Mouse (Mus musculus): ENCODE measurements around the gene Nubpl.

The Nubpl gene

GRCm38 (mm10) chr12:52248531-52248930 lies 151.0 kb downstream of the Nubpl start:
- no peak for DNase-seq

GRCm38 (mm10) chr12:52254089-52254488 lies 156.6 kb downstream of the Nubpl start:
- DNase-seq: no peak

DNA sequence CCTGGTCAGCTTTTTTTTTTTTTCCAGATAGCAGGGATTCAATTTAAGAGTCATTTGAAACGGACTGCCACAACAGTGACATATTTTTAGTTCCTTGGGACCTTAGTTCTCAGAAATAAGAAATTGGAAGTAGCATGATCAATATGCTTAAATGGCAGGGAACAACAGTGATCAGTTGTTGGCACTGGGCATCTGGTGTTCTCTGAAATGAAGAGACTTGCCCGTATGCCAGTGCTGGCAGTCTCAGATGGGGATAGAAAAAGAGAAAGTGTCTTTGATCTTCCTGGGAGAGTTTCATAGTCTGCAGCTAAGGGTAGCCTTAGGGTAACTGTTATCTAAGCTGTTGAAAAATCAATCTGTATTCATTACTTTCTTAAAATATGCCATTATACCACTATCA lies 170.6 kb downstream of the Nubpl start:
- DNase-seq: no peak

DNA sequence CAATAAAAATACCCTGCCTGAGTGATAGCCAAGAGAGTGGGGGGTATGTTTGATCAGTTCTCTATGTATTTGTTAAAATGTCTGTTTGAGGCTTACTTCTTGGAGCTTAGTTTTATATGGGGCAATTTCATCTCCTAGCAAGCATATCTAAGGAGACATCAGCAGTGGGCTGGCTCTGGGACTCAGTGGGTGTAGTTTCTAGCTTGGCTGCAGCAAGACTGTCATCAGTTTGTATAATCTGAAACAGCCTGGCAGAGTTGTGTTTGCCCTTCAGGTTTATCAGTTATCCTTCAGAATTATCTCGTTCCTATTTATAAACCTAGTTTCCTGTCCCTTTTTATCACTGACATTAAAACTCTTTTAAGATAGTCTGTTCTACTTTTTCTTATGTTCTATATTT lies 175.3 kb downstream of the Nubpl start:
- no peak for DNase-seq

DNA sequence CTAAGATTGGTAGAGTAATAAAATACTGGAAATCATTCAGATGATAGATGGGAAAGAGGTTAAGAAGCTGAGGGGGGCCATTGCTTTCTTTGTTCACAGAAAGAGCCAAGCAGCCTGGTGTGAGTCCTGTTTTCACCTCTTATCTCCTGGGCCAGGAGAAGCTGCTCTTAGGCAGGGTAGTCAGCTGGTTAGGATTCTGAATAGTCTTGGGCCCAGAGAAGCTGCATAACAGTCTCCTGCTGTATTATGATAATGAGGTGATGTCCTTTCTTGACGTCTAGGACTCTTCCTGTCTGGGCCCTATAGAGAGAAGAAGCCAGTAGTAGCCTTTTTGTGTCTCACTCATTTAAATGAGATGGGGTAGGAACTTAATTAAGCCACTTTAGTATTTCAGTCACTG lies 178.8 kb downstream of the Nubpl start:
- no peak for DNase-seq

GRCm38 (mm10) chr12:52281232-52281631 lies 183.7 kb downstream of the Nubpl start:
- no peak for DNase-seq

- DNase-seq: no peak
Measured at GRCm38 (mm10) chr12:52284471-52284870, 186.9 kb downstream of the Nubpl start.

GRCm38 (mm10) chr12:52286802-52287201 lies 189.3 kb downstream of the Nubpl start:
- DNase-seq: no peak

DNA sequence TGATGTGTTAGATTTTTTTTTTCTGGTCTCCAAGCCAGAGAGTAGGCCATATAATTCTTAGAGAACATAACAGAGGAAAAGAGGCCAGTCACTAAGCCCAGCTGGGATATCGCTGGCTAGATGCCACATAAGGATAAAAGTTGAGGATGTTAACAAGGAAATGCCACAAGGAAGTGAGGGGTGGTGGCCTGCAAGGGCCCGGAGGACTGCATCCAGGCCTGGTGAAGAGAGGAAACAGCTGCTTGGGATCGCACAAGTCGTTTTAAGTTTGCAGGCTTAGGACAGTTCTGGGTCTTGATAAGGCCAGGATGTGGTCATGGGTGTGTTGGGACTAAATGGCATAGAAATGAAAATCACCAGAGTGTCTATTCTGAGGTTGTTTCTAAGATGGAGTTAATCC lies 191.0 kb downstream of the Nubpl start:
- DNase-seq: no peak

DNA sequence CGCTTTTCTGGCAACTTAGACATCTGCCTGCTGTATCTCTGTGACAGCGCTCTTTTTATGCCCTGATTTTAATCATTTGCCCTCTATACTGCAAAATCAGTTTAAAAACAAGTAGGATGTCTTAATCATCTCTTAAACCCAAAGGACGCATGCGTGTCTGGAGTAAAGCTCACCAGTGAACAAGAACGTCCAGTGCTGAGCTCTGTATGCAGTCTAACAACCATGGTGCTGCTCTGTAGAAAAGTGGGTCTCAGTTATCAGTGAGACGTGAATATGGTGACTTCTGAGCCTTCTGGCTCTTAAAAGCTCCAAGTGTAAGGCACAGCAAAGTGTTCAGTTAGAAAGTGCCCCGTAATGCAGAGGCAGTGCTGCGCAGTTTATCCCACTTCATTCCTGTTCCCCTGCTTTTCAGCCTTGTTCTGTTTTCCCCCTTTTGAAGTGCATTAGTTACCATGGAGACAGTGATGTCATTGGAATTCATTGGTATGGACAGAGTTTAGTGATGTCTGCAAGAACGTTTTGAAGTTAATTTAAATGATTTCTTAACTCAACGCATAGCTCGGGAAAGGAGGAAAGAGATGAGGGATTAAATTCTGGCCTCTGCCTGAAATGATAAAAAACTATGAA lies 191.5 kb downstream of the Nubpl start:
- DNase-seq: no peak

GRCm38 (mm10) chr12:52289594-52289993 lies 192.1 kb downstream of the Nubpl start:
- no peak for DNase-seq

DNA sequence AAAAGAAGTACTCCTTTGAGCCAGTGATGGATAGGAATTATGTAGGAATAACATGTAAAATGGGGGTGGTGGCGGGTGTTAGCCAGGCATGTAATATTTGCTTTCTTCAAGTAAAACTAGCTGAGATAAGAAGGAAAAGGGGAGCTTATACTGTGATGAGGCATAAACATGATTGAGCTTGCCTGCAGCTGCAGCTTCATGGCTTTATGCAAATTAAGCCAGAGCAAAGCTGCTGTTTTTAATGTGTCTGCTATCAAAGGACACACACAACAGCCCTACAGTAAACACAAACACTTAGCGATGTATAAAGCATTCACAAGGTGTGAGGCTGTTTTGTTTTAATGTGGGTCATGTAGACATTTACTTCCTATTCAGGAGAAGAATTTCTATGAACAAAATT lies 196.4 kb downstream of the Nubpl start:
- DNase-seq: no peak

DNA sequence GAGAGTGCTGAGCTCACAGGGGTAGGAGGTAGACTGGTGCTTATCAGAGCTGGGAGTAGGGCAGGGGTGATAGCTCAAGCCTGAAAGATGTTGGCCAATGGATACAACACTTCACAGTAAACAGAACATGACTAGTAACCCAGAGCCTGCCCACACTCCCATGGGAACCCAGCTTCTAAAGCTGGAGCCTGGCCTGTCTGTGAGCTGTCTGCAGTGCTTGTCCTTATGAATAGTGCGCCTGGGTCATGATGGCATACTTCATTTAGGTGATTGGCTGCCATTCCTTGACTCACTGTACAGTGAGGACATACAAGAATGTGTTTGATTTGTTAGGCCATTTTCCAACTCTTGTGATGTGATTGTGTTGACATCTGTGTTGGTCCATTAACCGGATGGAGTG lies 200.5 kb downstream of the Nubpl start:
- no peak for DNase-seq

GRCm38 (mm10) chr12:52298683-52299082 lies 201.1 kb downstream of the Nubpl start:
- no peak for DNase-seq

DNA sequence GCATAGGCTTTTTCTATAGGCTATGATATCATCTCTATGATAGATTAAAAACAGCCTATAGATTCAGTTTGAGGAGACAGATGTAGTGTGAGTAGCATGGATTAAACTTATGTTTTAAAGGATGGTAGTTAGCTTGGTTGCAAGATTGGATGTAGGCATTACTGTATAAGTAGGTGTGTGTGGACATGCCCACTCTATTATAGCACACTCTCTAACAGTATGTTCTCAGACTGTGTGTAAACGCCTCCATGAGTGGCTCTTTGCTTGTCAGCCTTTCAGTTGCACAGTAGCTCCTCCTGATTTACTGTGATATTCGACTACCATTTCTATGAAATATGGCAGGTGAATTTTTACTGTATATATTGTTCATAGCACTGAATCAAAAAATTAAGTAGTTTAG lies 205.4 kb downstream of the Nubpl start:
- DNase-seq: no peak

DNA sequence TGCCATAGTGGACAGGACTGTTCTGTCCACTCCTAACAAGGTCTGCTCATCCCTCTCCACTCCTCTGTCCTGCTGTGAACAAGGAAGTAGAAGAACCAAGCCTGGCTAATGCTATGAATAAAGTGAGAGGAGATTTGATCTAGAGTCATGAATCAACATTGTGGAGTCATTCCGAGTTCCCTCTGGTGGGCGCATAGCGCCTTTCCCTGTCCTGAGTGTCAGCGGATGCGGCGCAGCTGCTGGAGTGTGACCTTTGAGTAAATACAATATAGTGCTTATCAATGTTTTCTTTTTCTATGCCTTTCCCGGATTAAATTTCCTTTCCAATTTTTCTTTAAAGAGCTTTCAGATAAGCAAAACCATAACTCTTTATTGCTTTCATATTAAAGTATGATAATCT lies 208.8 kb downstream of the Nubpl start:
- DNase-seq: no peak

GRCm38 (mm10) chr12:52307331-52307982 lies 209.9 kb downstream of the Nubpl start:
- no peak for DNase-seq

DNA sequence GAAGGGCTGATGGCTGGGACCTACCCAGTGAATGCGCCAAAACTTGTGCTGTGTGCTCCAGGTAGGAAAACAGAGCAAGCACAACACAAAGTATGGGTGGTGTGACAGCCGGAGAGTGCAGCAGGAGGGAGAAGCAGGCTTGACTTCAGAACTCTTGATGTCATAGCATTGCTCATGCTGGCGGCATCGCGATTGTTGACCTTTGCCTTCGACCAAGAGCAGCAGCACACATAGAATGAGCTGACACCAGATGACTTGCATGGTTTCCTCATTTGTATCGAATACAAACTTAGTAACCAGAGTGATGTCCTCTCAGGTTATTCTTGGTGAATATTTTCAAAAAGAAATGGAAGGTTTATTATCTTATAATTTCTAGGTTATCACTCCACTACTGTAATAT lies 211.1 kb downstream of the Nubpl start:
- DNase-seq: no peak

DNA sequence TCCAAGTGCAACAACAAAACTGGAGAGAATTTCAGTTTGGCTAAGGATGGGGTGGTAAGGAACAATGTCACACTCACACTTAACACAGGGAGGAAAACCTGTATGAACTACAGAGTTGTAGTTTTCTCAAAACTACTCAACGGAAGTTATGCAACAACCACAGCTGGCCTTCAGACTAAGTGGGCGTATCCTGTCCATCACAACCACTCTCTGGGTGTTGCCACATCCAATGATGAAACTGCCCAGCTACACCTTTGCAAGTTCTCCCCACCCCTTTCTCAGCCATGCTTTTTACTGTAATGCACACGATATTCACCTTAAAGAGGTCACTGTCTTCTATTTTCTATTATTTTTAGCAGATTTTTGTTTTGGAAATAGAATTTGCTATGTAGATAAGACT lies 217.3 kb downstream of the Nubpl start:
- DNase-seq: no peak

- DNase-seq: no peak
Measured at GRCm38 (mm10) chr12:52317635-52318034, 220.1 kb downstream of the Nubpl start.

- DNase-seq: no peak
Measured at GRCm38 (mm10) chr12:52318426-52318825, 220.9 kb downstream of the Nubpl start.

GRCm38 (mm10) chr12:52319156-52319555 lies 221.6 kb downstream of the Nubpl start:
- no peak for DNase-seq

- no peak for DNase-seq
Measured at GRCm38 (mm10) chr12:52328488-52328887, 231.0 kb downstream of the Nubpl start.

GRCm38 (mm10) chr12:52335142-52335765 lies 237.7 kb downstream of the Nubpl start:
- DNase-seq: no peak
